Mouse (Mus musculus): ENCODE results near the gene Adcy6. TPM values are rescaled to one million over a fixed set of nuclear protein-coding genes. Genes with fewer than 3 reads are reported as not detected.
"Not testable (repeated sequence)": the region's sequence is repeated elsewhere in the genome, so short reads cannot be mapped to it uniquely, and the experiment has no call there.

Adcy6 gene
- total RNA-seq, 4 experiments from 2014 or later, result 35.2 to 66.9 (median 56.7) TPM

GRCm38 (mm10) chr15:98601832-98602190 lies 8.1 kb downstream of the Adcy6 start:
- no peak for DNase-seq

- no peak for DNase-seq
These were observed 9.7 kb downstream of the Adcy6 start for GRCm38 (mm10) chr15:98600036-98600709.

GRCm38 (mm10) chr15:98596609-98597008 lies 13.3 kb downstream of the Adcy6 start:
- DNase-seq, result no peak

- DNase-seq, result no peak
These were observed 14.8 kb downstream of the Adcy6 start for GRCm38 (mm10) chr15:98595049-98595448.

GRCm38 (mm10) chr15:98594193-98594592 lies 15.7 kb downstream of the Adcy6 start:
- no peak for DNase-seq

GRCm38 (mm10) chr15:98591396-98591795 lies 18.5 kb downstream of the Adcy6 start:
- DNase-seq, result no peak

- no peak for DNase-seq
These were observed 20.1 kb downstream of the Adcy6 start for GRCm38 (mm10) chr15:98589640-98590336.

- DNase-seq, result no peak
These were observed 22.1 kb downstream of the Adcy6 start for GRCm38 (mm10) chr15:98587751-98588150.

- not testable (repeated sequence) for DNase-seq
These were observed 23.7 kb downstream of the Adcy6 start for GRCm38 (mm10) chr15:98586141-98586540.

- no peak for DNase-seq
These were observed 24.5 kb downstream of the Adcy6 start for GRCm38 (mm10) chr15:98585421-98585820.

- no peak for DNase-seq
These were observed 26.9 kb downstream of the Adcy6 start for GRCm38 (mm10) chr15:98582996-98583395.

GRCm38 (mm10) chr15:98582410-98582809 lies 27.5 kb downstream of the Adcy6 start:
- no peak for DNase-seq

- peak; percentile 51 for DNase-seq
These were observed 29.9 kb downstream of the Adcy6 start for GRCm38 (mm10) chr15:98579795-98580464.

- DNase-seq, result no peak
These were observed 30.6 kb downstream of the Adcy6 start for GRCm38 (mm10) chr15:98579310-98579709.

- no peak for DNase-seq
These were observed 36.6 kb downstream of the Adcy6 start for GRCm38 (mm10) chr15:98573293-98573692.

- DNase-seq, result no peak
These were observed 38.9 kb downstream of the Adcy6 start, which contains the start of the genes Ccnt1 and 4930415O20Rik for GRCm38 (mm10) chr15:98570873-98571538. Gene Ccnt1, minus strand, starts transcription at chr15:98570923. Gene 4930415O20Rik, plus strand, starts transcription at chr15:98571004.

GRCm38 (mm10) chr15:98569795-98570365 lies 40.0 kb downstream of the Adcy6 start:
- no peak for DNase-seq

GRCm38 (mm10) chr15:98569216-98569615 lies 40.7 kb downstream of the Adcy6 start:
- DNase-seq, result no peak

GRCm38 (mm10) chr15:98568256-98569033 lies 41.4 kb downstream of the Adcy6 start:
- DNase-seq, result peak; percentile 38

GRCm38 (mm10) chr15:98567278-98568134 lies 42.4 kb downstream of the Adcy6 start:
- DNase-seq, result peak; percentile 99

- no peak for DNase-seq
These were observed 43.0 kb downstream of the Adcy6 start for GRCm38 (mm10) chr15:98566973-98567277.

Measured in adrenal gland, adult 8-10 months (tissue).